Mouse (Mus musculus): ENCODE measurements at regions not wholly inside any gene's neighbourhood (a gene's known extent, or its start where the extent isn't known, plus 50 kb on each side); places are given as distances from the start of the nearest gene placed in this dataset.

- TF ChIP-seq ZNF384 (IDR thresholded peaks at IDR 0.05; ENCODE audit: low read depth, low read length) = no peak
- 0 out of 2 replicates have a peak, but pooled peaks have one; percentile 69 for TF ChIP-seq ZC3H11A (IDR thresholded peaks at IDR 0.05; ENCODE audit: borderline replicate concordance, low read depth, low read length)
- TF ChIP-seq CHD2 (IDR thresholded peaks at IDR 0.05; ENCODE audit: low read depth, low read length) = no peak
- no peak for TF ChIP-seq MAFK (IDR thresholded peaks at IDR 0.05; ENCODE audit: insufficient read depth, low read depth, low read length)
- TF ChIP-seq HCFC1 (IDR thresholded peaks at IDR 0.05; ENCODE audit: borderline replicate concordance, insufficient read depth, low read length) = no peak
Measured at GRCm38 (mm10) chr9:9372594-9372993, 133.7 kb upstream of the Arhgap42 start.
